Mouse (Mus musculus) splenic B cell, adult 2 months (primary cell): ENCODE results near the gene Lrch4.

Source experiments
- DNase-seq: peaks from one replicate; pipeline ENCODE4 v3.0.0-alpha.2; 2011; ENCODE audit warnings: low read depth, low spot score
- H3K27me3 ChIP-seq: 2 replicates; pipeline ENCODE4 v1.6.1; 2012; ENCODE audit warnings: mild to moderate bottlenecking, low read length, moderate library complexity, mixed read lengths; ENCODE audit not compliant: control insufficient read depth, poor library complexity, insufficient read depth, severe bottlenecking
- H3K36me3 ChIP-seq: 2 replicates; pipeline ENCODE4 v1.6.1; 2012; ENCODE audit warnings: mild to moderate bottlenecking, low read length, moderate library complexity, mixed read lengths; ENCODE audit not compliant: control insufficient read depth, poor library complexity, insufficient read depth, severe bottlenecking

The Lrch4 gene

DNA sequence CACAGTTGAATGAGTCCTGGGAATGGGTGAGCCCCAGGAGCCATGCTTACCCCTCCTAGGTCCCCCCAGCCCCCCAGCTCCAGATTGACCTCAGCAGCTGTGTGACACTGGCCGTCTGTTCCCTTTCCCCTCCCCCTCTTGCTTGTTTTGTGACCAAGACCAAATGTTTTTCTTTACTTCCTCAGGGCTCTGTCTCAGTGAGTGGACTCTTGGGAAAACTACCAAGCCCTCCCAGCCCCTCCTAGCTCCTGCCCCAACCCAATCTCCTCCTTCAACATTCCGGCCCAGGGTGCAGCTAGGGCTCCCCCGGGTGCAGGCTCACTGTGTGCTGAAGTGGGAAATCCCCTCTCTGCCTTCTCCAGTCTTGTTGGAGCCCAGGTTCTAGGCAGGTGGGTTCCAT lies 1.7 kb downstream of the Lrch4 start:
- DNase-seq = peak; percentile 26
- H3K36me3 ChIP-seq = peaks cover 3% of the 10 kb centered on the region
- no peaks in the 10 kb centered on the region for H3K27me3 ChIP-seq

DNA sequence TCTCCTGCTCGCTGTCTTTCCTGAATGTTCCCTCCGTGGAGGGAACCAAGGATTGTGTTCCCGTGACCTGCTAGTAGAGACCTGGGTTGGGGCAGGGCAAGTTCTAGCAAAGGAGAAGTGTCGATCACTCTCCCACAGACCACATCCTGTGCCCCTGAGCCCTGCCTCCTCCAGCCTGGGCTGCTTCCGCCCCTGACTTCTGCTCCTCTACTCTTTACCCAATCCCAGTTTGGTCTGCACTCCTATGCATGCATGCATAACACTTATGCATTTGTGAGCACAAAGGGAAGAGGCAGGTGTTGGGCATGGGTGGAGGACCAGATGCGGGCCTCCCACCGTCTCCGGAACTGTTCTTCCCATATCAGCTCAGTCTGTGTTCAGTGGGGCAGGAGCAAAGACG lies 2.2 kb downstream of the Lrch4 start:
- peaks cover 7% of the 10 kb centered on the region for H3K36me3 ChIP-seq
- DNase-seq = peak; percentile 83
- no peaks in the 10 kb centered on the region for H3K27me3 ChIP-seq

DNA sequence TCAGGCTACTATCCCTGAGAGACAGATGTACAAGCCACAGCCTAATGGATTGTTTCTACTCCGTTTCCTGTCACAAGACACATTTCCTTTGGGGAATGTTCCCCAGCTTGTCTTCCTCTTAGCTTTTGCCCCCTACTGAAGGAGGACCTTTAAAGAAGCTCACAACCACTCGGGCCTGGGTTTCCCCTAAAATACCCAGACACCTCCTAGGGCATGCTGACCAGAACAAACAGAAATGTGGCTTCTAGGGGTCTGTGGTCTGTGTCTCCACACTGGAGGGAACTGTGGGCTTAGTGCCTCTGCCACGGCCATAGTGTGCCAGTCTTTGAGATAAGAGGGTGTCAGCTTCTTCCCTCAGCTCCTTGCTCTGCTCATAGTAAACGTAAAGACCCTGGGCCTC lies 2.7 kb downstream of the Lrch4 start:
- Histone ChIP-seq H3K36me3 (peaks cover 7% of the 10 kb centered on the region), H3K27me3 (no peaks in the 10 kb centered on the region)
- peak; percentile 50 for DNase-seq

DNA sequence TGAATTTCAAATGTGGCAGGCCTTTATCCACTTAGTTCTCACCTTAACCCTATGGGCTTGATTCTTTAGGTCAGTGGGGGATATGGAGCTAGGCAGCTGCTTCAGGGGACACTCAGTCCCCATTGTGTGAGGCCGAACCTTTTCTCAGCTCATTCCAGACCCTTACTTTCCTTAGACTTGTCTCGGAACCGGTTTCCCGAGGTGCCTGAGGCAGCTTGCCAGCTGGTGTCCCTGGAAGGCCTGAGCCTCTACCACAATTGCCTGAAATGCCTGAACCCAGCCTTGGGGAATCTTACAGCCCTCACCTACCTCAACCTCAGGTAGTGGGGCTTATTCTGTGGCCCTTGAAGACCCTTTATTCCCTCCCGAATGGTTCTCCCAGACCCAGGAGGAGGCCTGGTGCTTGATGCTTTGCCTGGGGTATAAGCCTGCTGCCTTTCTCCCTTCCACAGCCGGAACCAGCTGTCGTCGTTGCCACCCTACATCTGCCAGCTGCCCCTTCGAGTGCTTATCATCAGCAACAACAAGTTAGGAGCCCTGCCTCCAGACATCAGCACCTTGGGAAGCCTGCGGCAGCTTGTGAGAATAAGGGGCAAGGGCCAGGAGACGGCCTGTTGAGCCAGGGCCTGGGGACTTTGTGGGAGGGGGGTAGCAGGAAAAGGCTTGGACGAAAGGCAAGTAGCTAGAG lies 4.6 kb downstream of the Lrch4 start:
- H3K27me3 ChIP-seq = no peaks in the 10 kb centered on the region
- H3K36me3 ChIP-seq = peaks cover 24% of the 10 kb centered on the region
- DNase-seq = no peak

DNA sequence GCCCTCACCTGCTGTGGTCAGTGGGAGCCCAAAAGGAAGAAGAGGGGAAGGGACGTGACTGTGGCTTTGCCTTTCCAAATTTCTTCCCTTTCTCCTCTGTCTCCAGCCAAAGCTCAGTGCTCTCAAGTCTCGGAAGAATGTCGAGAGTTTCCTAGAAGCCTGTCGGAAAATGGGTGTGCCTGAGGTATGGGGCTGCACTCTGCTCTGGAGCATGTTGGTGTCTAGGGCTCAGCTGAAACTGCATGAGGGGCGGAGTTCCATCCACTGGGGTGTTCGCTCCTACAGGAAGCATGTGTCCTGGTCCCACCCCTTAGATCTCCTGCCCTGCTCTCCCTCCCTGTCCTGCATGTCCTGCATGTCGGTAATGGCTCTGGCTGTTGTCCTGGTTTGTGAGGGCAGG lies 10.6 kb downstream of the Lrch4 start:
- no peak for DNase-seq
- Histone ChIP-seq H3K27me3 (no peaks in the 10 kb centered on the region), H3K36me3 (peaks cover 42% of the 10 kb centered on the region)

DNA sequence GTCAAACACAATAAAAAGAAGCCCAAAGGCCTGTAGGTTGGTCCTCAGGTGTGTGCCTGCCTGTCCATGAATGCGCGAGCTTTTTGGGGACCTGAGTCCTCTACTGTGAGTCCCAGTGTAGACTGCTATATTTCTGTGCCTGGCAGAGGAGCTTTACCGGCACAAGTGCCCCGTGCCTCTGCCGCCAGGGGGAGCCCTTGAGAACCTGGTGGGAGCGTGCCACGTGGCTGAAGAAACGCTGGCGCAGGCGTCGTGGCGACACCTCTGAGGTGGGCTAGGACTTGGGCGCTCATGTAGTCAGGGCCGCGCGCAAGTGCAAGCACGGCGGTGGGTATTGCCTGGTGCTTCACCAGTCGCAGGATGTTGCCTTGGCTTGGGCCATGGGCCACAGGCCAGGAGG lies 12.1 kb downstream of the Lrch4 start, which contains the start of gene Sap25:
Gene Sap25, plus strand, starts transcription at position 281 of the 400 bp plus-strand sequence.
- Histone ChIP-seq H3K36me3 (peaks cover 36% of the 10 kb centered on the region), H3K27me3 (no peaks in the 10 kb centered on the region)
- peak; percentile 59 for DNase-seq

DNA sequence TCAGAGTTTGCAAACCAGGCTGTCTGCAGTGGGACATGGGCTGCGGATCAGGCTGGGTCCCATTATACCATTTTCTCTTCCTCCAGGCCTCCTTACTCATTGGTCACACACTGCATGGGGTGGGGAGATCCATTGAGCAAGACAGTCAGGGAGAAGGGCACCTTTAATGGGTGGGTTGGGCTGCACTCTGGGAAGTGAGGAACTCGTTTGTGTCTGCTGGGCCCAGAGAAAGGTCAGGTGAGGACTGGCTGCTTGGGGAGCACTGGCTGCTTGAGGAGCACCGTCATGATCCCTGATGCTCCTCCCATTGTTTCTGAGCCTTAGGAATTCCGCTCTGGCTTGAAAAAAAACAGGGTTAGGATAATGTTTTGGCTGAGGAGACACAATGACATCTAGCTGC lies 14.0 kb downstream of the Lrch4 start:
- DNase-seq = no peak
- H3K27me3 ChIP-seq = no peaks in the 10 kb centered on the region

DNA sequence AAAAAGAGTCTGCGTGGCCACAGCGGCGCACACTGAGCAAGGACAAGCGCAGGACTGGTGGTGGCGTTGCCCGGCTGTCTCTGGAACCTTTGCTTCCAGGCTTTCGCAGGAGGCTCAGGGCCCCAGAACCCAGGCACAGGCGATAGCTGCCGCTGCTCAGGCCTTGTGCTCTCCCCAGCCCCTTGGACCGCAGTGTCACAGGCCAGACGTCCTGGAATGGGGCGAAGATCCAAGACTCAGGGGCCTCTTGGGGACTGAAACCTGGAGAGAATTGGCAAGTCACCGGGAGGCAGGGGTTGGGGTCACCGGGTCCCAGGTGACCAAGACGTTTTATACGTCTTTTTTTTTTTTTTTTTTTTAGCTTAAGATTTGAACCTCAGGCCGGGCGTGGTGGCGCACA lies 15.6 kb downstream of the Lrch4 start:
- no peak for DNase-seq
- Histone ChIP-seq H3K36me3 (peaks cover 12% of the 10 kb centered on the region), H3K27me3 (no peaks in the 10 kb centered on the region)

More for the DNA sequence above, 14.0 kb downstream of the Lrch4 start:
- peaks cover 23% of the 10 kb centered on the region for H3K36me3 ChIP-seq

DNA sequence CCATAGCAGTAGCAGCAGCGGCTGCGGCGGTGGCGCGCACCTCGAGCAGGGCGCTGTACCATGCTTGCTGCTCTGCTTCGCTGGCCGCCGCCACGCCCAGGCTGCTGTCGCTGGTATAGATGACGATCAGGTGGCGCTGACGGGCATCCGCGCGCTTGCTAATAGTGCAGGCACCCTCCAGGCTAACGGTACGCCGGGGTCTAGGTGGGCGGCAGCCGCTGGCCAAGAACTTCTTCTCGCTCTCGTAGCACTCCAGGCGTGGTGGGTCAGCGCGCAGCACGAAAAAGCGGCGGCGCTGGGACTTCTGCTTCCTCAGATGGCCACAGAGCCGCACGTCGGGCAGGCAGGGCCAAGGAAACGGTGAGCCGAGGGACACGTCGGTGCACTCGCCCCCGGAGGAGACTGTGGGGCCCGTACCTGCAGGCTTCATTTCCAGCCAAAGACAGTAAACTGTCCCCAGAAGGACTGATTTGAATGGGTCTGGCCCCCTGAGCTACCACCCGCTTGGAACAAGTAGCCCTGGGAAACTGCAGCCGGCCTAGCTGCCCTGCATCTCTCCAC lies 16.2 kb downstream of the Lrch4 start:
- H3K27me3 ChIP-seq = no peaks in the 10 kb centered on the region
- H3K36me3 ChIP-seq = peaks cover 9% of the 10 kb centered on the region
- peak; percentile 81 for DNase-seq

DNA sequence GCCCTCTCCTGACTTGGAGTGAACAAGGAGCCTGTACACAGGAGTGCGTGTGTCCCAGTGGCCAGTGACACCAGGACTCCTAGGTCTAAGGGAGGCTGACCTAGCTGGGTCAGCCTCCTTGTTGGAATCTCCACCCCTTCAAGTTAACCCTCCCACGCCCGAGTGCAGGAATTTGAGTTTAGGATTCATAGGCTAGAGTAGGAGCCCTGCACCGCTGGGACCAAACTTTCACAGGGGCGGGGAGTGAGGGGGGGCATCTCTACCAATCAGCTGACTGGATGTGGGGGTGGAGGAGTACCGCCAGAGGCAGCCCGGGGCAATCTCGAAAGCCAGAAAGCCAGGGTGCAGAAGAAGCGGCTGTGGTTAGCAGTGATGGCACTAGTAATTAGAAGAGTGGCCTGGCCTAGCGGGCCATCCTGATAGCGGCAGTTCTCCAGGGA lies 16.8 kb downstream of the Lrch4 start, which contains the start of gene Irs3:
Gene Irs3, minus strand, starts transcription at position 63 of the 440 bp plus-strand sequence.
- peak; percentile 47 for DNase-seq

DNA sequence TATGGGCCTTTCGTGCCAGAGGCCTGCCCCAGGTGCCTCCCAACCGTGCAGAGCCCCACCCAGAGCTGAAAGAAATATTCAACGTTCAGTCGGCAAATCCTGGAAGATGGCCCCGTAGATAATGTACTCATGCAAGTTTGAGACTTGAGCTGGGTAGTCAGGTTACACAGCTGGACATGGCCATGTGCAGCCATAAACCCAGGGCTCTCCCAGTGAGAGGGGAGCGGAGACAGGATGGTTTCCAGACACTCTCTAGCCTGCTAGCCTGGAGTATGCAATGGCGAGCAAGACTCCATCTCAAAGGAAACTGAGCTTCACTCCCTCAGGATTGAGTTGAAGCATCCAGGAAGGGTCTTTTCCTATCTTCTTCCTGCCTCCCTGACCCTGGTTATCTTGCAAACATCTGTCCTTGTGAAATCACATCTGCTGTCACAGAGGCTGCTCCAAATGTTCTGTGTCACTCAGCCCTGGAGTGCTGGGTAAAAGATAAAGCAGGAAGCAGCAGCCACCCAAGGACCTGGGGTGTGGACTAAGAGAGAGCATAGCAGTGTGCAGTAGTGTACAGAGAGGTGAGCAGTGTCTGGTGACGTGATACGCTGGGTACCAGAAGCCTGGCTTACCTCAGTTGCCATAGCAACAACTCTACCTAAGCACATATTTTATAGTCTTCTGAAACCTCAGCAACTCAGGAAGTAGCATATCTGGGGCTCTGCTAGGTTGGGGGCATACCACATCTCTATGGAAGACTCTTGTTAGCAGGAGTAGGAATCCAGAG lies 19.1 kb downstream of the Lrch4 start:
- H3K27me3 ChIP-seq = no peaks in the 10 kb centered on the region
- DNase-seq = peak; percentile 42
- H3K36me3 ChIP-seq = no peaks in the 10 kb centered on the region

More for the DNA sequence above, 16.8 kb downstream of the Lrch4 start, which contains the start of gene Irs3:
- H3K36me3 ChIP-seq = peaks cover 9% of the 10 kb centered on the region
- no peaks in the 10 kb centered on the region for H3K27me3 ChIP-seq

DNA sequence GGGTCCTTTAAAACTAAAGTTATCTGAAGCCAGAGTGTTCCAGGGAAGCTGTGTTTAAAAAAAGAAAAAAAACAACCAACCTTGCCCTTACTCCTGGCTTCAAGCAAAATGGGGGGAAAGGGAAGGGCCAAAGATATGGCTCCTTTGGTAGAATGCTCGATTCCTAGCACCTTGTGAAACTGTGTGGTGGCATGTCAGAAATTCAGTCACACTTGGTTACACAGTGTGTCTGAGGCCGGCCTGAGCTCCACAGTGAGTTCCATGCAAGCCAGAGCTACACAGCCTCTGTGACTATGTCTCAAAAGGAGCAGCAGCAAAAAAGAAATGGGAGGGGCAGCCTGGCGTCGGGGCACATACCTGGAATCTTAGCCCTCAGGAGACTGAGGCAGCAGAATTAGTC lies 20.3 kb downstream of the Lrch4 start:
- H3K36me3 ChIP-seq = no peaks in the 10 kb centered on the region
- no peak for DNase-seq
- no peaks in the 10 kb centered on the region for H3K27me3 ChIP-seq

DNA sequence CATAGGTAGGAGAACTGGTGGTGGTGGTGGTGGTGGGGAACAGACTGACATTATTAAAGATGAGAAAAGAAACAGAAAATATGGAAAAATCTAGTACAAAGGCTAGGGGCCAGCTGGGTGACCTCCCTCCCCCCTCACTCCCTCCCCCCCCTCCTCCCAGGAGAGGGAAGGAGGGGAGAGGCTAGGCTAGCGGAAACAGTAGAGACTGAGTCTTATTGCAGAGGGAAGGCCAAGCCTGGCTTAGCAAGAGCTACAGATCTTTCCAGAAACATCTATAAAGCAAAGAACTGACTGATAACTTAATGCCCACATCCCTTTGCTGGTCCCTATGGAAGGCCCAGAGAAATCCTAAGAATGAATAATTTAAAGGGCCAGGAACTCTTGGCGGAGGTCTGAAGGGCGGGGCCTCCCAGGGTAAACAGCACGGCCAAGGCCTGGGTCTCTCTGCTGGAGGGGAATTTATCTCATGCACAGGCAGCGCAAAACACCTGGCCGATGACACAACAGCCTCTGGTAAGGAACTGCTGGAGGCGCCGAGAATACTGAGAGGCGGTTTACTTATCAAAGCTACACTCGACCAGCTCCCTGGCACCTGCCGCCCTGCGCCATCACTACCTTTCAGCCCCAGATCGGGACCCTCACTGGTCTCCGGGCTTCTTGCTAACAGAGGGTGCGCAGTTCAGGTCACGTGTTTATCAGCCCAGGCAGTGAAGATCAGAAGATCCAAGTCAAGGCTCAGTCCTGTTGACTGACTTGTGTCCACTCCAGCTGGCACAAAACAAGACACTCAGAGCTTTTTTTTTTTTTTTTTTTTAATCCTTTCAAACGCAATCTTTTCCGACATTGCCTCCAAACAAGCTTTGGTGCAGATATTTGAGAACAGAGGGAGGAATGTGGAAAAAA lies 21.0 kb downstream of the Lrch4 start:
- Histone ChIP-seq H3K36me3 (no peaks in the 10 kb centered on the region), H3K27me3 (no peaks in the 10 kb centered on the region)
- no peak for DNase-seq

DNA sequence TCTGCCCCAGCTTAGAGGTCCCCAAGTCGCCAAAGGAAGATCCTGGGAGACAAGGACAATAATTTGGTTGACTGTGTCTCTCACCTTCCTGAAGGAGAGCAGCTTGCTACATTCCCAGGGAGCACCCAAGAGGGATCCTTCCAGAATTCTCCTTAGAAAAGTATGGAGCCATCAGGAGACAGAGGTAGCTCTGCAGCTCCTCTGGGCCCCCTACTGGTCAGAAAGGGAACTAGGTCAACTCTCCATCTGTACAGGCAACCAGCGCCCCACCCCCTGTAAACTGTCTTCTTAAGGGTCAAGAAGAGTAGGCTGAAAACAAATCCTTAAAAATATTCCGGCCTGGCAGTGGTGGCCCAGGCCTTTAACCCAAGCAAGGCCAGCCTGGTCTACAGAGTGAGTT lies 23.6 kb downstream of the Lrch4 start:
- peak; percentile 75 for DNase-seq
- Histone ChIP-seq H3K27me3 (no peaks in the 10 kb centered on the region), H3K36me3 (no peaks in the 10 kb centered on the region)
